Mouse (Mus musculus): ENCODE data around the gene Nck2.

The Nck2 gene

DNA sequence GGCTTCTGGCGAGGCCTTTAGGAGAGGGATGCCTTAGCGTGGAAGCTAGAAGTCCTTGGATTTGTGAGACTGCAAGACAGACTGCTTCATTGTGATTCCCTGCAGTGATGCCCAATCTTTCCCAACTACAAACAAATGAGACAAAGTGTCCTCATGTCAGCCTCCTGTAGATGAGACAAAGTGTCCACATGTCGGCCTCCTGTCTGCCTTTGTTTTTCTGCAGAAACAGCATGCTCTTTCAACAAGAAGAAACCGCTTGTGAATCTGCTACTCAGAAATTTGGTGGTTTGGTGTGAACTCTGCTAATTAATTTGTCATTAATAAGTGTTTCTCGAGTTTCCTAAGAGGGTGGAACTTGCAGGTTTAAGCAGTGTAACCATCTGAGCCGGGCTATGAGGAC, 53.6 kb downstream of the Nck2 start:
- TF ChIP-seq GATA4 (IDR thresholded peaks at IDR 0.05; ENCODE audit: insufficient replicate concordance, low read length), result no peak

DNA sequence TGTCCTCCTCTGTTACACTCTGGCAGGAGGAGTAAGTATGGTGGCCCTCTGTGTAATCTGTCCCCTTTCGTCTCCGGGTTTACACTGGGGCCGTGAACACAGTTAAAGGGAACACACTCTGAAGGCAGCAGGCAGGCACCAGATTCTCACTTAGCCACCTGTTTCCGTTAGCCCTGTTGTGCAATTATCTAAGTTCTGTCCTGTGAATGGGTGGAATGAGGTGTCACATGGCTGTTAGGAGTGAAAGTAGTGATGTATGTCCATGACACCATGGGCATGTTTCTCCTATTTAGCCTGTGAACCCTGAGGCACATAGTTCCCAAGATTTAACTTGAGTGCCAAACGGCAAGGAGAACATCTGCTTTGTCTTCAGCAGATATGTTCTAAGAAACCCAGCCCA, 55.7 kb downstream of the Nck2 start:
- no peak for TF ChIP-seq GATA4 (IDR thresholded peaks at IDR 0.05; ENCODE audit: insufficient replicate concordance, low read length)

DNA sequence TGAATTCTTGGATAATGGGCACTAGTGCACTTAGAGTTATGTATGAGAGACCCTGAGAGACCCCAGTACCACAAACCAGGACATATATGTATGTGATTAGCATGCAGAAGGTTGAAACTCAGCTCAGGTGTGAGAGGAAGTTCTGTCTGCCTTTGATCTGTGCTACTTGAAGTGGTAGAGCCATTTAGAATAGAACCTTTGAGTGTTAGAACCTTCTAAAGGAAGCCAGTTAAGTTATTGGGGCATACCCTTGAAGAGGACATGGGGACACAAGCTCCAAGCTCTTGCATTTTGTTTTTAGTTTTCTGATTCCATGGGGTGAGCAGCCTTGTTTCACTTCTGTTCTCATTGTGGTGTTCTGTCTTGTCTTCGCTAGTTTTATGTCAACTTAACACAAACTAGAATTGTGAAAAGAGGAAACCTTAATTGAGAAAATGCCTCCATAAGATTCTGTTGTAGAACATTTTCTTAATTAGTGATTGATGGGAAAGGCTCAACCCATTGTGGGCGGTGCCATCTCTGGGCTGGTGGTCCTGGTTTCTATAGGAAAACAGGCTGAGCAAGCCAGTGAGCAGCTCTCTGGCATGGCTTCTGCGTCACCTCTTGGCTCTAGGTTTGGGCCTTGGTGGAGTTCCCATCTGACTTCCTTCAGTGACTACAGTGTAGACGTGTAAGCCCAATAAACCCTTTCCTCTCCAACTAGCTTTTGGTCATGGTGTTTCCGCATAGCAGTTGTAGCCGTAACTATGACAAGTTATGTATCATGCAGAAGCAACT, 57.0 kb downstream of the Nck2 start:
- no peak for TF ChIP-seq GATA4 (IDR thresholded peaks at IDR 0.05; ENCODE audit: insufficient replicate concordance, low read length)

DNA sequence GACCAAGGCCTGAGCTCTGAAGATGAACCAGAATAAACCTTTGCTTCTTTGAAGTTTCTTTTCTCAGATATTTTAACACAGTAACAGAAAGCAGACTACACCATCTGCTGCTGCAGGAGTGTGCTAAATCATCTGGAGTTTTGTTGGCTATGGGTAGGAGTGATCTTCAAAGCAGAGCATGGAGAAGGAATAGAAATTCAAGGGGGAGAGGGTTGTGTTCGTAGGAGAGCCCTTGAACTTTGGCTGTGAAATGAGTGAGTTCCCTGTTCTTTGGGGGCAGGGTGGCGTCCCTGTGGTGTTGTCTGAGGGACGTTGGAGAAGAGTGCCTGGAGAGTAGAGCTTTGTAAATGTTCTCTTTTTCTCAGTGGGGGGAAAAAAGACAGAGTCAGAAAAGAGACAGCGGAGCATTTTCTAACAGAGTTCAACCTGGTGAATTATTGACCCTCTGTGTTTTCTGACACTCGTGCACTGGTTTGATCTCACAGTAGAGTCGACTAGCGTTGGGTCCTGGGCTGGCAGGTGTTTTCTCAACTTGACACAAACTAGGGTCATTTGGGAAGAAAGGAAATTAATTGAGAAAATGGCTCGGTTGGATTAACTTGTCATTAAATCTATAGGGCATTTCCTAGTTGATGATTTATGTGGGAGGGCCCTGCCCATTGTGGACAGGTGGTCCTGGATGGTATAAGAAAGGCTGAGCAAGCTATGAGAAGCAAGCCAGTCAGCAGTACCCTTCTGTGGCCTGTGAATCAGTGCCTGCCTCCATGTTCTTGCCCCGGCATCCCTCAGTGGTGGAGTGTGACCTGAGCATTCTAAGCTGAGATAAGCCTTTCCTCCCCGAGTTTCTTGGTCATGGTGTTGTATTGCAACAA, 57.8 kb downstream of the Nck2 start:
- no peak for TF ChIP-seq GATA4 (IDR thresholded peaks at IDR 0.05; ENCODE audit: insufficient replicate concordance, low read length)

DNA sequence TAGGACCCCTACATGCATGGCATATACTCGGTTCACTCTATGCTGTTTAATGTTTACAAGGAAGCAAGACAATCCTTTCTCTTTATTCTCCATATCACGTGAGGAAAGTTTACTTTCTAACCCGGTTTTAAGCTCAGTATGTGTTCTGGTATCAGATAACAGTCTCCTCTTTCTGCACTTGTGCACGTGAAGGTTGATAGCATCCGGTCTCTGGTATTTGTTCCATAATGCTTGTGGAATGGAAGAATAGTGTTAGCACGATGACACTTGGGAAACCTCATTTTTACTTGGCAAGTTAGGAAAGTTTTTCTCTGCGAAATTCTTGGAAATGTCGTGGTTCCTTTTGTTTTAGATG, 58.4 kb downstream of the Nck2 start:
- TF ChIP-seq GATA4 (IDR thresholded peaks at IDR 0.05; ENCODE audit: insufficient replicate concordance, low read length), result no peak

DNA sequence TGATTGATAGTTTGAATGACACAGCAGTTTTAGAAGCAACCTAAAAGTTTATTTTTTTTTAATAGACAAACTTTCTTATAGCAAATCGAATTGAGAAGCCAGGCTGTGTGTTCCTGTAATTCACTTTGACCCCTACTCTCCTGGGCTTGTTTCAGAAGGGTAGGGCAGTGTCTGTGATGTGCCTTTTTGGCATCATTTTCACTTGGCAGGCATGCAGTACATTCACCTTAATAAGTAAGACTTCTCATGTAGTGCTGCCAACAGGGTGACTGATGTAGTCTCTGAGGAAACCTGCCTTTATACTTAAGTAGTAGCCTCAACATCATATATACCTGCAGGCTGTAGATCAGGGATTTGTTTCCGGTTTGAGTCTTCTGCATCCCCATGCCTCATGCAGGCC, 58.9 kb downstream of the Nck2 start:
- TF ChIP-seq GATA4 (IDR thresholded peaks at IDR 0.05; ENCODE audit: insufficient replicate concordance, low read length), result no peak

DNA sequence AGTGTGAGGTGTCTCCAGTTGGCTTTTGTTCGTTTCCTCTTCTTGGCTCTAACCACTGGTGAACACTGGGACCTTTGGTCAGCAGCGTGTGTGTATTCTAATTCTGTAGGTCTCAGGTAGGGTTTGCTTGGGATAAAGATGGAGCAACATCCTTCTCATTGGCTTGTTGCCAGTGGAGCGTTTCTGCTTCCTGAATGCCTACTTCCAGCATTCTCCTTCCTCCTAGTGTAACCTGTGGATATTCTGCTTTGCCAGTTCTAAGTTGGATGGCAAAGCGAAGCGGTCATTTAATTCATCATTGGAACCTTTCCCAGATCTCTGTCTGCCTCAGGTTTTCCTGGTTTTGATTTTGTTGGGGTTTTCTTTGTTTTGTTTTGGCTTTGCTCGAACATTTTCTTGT, 59.3 kb downstream of the Nck2 start:
- no peak for TF ChIP-seq GATA4 (IDR thresholded peaks at IDR 0.05; ENCODE audit: insufficient replicate concordance, low read length)

DNA sequence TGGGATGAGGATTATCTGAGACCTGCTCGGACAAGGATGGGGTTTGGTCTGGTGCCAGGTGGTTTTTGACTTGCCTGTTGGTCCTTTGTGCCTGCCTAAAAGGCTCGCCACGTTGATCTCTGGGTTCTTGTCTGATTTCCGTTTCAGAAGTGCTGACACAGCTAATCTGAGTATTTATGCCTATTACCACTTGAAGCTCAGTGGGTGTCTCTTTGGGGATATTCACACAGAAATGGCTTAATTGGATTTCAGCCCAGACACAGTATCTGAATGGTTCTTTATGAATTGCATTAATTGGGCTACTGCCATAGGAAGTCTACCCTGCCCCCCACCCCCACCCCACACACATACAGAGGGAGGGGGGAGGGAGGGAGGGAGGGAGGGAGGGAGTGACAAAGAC, 59.9 kb downstream of the Nck2 start:
- TF ChIP-seq GATA4 (IDR thresholded peaks at IDR 0.05; ENCODE audit: insufficient replicate concordance, low read length), result no peak

DNA sequence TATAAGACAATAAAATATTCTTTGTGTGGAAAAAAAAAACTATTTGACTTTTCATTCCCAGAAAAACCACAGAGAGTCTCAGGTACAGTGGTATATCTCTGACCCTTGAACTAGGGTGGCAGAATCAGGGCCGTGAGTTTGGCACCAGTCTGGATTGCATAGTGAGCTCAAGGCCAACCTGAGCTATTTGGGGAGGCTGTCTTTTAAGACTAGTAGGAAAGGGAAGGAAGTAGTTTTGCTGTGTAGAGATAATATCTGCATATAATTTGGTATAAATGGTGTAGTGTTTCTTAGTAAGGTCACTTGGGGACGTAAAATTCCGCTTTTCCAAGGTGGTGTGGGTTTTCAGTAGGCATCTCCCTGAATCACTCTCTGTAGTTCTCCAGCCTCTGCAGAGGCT, 62.3 kb downstream of the Nck2 start:
- TF ChIP-seq GATA4 (IDR thresholded peaks at IDR 0.05; ENCODE audit: insufficient replicate concordance, low read length), result no peak

DNA sequence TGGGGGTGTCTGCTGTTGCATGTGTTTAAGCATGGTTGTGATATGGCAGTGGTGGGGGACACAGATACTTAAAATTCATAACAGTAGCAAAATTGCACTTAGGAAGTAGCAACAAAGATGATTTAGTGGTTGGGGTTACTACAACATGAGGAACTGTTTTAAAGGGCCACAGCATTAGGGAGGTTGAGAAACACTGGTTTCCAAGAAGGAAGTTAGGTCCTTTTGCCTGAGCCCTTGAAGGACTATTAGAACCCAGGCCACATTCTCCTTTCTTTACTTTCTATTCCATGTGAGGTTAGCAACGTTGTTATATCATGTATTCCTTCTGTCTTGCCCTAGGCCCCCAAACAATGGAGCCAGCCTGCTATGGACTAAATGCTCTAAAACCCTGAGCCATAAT, 63.4 kb downstream of the Nck2 start:
- no peak for TF ChIP-seq GATA4 (IDR thresholded peaks at IDR 0.05; ENCODE audit: insufficient replicate concordance, low read length)

DNA sequence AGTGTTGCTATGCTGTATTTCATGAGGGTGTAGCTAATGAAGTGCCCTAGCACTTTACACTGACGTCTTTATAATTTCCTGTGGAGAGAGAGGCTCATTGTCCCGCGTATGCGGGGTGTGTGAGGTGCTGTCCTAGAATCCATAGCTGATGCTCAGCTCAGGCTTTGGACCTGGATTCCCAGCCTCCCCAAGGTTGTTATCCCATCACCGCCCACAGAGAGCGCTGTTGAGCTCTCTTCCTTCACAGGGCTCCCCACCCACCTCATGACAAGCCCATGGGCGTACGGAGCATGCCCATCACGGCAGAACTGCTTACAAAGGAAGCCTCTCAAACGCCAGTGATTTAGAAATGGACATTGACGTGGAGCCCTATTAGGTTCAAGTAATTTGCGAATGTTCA, 66.9 kb downstream of the Nck2 start:
- no peak for TF ChIP-seq GATA4 (IDR thresholded peaks at IDR 0.05; ENCODE audit: insufficient replicate concordance, low read length)

DNA sequence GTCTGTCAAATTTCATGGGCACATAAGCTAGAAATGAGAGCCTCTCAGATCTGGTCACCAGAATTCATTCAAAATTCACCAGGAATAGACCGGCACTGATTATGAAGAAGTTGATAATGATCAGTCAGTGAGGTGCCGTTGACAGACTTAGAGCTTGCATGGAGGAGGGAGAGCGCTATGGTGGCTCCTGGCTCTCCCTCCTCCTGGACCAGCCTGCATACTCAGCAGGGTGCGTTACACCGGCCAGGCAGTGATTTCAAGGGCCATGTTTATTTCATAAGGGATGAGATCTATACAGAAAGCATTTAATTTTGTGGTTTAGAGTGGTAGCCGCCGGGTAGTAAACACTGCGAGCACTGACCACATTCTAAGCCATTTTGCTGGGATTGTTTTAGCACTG, 67.3 kb downstream of the Nck2 start:
- no peak for TF ChIP-seq GATA4 (IDR thresholded peaks at IDR 0.05; ENCODE audit: insufficient replicate concordance, low read length)

DNA sequence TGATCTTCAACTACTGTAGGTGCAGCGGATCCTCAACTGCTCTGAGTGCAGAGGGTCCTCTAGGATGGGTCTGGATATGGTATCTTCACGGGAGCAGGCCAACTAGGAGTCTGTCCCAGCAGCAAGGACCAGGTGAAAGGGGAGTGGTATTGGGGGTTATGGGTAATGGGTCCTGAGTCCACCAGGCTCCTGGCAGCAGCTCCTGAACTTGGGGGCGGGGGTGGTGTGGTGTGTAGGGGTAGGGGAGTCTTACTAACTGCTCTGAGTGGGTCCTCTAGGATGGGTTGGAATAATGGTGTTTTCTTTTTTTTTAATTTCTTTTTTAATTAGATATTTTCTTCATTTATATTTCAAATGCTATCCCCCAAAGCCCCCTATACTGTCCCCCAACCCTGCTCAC, 73.0 kb downstream of the Nck2 start:
- TF ChIP-seq GATA4 (IDR thresholded peaks at IDR 0.05; ENCODE audit: insufficient replicate concordance, low read length), result no peak

DNA sequence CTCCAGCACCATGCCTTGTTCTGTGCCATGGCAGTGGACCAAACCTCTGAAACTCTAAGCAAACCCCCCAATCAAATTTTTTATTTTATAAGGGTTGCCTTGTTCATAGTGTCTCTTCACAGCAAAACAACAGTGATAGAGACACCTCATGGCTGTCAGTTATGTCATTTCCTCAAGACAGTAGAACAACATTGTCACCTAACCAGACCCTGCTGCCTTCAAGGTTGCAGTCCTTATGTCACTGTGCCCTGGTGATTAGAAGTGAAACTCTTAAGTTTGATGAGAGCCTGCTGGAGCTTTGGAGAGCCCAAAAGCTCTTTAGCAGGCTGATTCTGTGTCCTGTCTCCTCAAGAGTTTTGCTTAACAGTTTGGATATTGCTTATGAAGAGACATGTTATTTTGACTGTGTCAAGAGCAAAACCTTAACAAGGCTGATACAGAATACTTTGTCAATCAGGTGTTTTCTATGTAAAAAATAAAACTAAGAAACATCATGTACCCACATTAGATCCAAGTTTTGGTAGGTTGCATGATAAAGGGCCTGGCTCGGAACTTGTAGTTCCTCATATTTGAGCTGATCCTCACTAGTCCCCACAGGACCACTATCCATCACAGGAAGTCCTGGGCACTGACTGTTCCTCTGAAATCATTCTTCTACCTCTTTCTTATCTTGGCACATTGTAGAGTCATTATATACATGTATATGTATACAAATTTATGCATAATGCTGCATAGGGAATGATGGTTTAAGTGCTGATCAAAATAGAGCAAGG, 76.0 kb downstream of the Nck2 start:
- no peak for TF ChIP-seq GATA4 (IDR thresholded peaks at IDR 0.05; ENCODE audit: insufficient replicate concordance, low read length)

DNA sequence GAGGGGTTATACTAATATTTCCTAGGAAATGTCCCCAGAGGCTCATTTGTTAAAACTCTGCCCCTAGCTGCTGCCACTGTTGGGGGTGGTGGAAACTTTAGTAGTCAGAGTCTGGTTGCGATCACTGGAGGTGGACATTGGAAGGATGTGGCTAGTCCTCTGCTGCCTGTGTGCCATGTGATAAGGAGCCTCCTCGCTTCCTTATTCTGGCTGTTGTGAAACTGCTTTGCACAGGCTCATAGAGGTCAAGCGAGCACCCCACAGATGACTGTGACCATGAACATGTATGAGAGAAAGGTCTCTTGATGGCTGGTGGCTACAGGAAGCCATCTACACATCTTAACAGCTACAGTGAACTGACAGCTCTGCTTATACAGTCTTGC, 76.6 kb downstream of the Nck2 start:
- no peak for TF ChIP-seq GATA4 (IDR thresholded peaks at IDR 0.05; ENCODE audit: insufficient replicate concordance, low read length)

DNA sequence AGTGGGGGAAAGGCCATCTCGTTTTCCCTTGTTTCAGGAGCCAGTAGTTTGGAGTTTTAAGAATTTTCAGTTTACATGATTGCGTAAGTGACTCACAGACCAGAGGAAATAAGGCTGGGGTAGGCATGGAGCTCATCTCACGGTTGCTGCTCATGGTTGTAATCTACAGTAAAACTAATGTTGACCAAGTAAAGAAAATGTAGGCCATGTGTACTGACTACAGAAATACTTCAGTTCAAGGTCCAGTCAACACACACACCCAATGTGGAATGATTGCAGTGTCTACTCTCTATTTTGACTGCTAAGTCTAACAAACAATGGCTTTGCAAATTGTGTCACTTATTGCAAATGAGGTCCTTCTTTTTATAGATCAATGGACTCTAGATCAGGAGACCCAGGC, 77.1 kb downstream of the Nck2 start:
- TF ChIP-seq GATA4 (IDR thresholded peaks at IDR 0.05; ENCODE audit: insufficient replicate concordance, low read length), result no peak

All from liver, adult (tissue).